Mouse (Mus musculus) adrenal gland, postnatal 36 days (tissue): Measurements from ENCODE around the gene Chst15. TPM values are rescaled to one million over a fixed set of nuclear protein-coding genes. Genes with fewer than 3 reads are reported as not detected.
A peak's percentile ranks its signal among the peaks of the same experiment; 100 is the strongest.

Experiments
- DNase-seq, 2 experiments: peaks; one replicate each; pipeline ENCODE4 v3.0.0; 2021; ENCODE audit warnings: mixed read lengths in 1 of 2
- total RNA-seq, 2 experiments: library from RNA; stranded (reverse); gene quantifications; 2 replicates each; pipeline ENCODE4 v1.2.3; 2021

Chst15 gene
- total RNA-seq, 2 experiments from 2014 or later: 38.9 to 58.6 TPM

GRCm38 (mm10) chr7:132303988-132304387, 13.0 kb downstream of the Chst15 start:
- DNase-seq: no peak

- peak; percentile 28 to 65 for DNase-seq
These were observed 14.4 kb downstream of the Chst15 start for GRCm38 (mm10) chr7:132302508-132303241.

- no peak for DNase-seq
These were observed 17.3 kb downstream of the Chst15 start for GRCm38 (mm10) chr7:132299661-132300210.

DNA sequence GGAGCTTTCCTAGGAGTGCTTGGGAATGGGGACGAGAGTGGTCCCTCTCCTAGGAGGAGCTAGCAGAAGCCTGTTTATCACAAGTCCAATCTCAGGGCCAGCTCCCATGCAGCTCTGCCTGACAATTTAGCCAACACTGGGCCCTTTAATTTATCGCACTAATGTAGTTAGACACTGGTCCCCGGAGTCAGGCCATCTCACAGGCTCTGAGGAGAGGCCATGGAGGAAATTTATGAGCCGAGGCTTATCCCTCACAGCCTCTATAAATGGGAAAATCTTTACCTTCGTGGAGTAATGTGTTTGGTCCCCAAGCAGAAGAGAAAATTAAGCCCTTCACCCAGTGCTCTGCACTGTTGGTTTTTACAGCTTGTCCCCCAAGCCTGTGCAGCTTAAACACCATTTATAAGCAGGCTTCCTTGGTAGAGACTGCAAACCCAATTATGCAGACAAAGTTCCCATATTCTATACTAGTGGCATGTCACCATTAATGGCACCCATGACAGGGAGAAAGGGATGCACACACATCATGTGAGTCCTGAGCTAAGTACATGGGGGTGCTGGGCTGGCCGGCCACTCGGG, 18.5 kb downstream of the Chst15 start:
- DNase-seq: no peak

DNA sequence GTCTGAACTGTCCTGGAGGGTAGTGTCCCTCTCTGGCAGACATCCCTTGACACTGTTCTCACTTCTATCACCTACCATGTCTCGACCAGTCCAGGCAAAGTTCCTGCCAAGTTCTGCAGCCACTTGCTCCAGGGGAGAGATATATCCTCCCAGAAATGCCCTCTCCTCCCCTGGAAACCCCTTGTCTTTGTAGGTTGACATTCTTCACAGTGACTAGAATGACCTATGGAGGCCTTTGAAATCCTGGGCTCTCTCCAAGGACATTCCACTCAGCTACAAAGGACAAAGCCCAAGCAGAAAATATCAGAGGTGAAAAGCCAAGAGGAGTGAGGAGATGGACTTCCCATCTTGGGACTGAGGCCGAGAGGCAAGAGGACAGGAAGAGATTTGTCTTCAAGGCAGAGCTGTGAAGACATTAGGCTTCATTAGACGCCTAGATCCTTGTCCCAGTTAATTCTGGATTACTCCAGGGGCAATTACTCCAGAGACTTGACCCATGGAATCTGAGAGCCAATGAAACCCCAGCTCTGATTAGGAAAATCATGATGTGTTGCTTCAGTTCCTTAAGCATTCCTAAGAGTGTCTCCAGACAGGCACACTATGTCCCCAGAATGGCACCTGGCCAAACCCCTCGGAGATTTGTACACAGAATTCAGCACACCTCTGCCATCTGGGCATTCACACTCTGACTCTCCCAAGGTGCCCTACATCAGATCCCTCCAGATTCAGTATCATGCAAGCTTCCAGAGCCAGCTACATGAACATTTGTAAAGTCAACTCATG, 20.2 kb downstream of the Chst15 start:
- peak; percentile 37 to 44 for DNase-seq

GRCm38 (mm10) chr7:132296132-132296531, 20.9 kb downstream of the Chst15 start:
- no peak for DNase-seq

- no peak for DNase-seq
These were observed 29.7 kb downstream of the Chst15 start for GRCm38 (mm10) chr7:132287340-132287664.

GRCm38 (mm10) chr7:132286630-132287339, 30.2 kb downstream of the Chst15 start:
- no peak for DNase-seq

DNA sequence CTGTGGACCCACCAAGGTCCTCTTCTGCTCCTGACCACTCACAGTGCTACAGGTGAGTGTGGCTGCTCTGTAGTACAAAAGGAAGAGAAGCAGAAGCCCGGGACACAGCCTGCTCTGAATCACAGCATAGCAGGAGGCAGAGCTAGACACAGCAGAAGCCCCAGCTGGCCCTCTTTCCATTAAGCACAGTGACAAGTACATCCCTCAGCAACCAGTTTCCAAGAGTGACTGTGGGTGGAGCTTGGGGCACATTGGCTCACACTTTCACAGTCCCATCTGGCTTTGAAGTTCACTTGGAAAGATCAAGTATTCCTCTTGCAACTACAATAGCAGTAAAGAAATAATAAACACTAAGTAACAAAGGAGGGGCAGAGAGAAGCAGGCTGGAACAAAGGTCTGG, 32.2 kb downstream of the Chst15 start:
- no peak for DNase-seq

- DNase-seq: no peak
These were observed 32.8 kb downstream of the Chst15 start for GRCm38 (mm10) chr7:132284048-132284737.

DNA sequence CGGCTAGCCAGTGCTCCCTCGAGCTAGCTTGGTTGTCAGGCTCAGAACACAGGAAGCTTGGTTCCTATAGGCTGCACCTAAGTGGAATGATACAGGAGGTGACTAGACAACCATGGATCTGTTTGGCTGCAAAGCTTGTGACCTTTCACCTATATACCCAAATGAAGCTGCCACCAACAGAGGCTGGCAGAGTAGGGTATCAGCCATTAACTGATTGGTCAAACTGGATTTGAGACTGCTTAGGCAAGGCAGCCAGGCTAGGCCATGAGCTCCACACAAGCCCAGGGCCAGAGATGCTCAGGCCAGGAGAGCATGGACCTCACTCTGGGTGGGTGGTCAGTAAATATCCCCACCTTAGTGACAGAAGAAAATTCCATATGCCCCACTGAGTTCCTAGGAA, 34.5 kb downstream of the Chst15 start:
- DNase-seq: no peak

GRCm38 (mm10) chr7:132282161-132282560, 34.9 kb downstream of the Chst15 start:
- no peak for DNase-seq

- no peak for DNase-seq
These were observed 35.3 kb downstream of the Chst15 start for GRCm38 (mm10) chr7:132281753-132282152.

- peak; percentile 49 for DNase-seq
These were observed 38.4 kb downstream of the Chst15 start for GRCm38 (mm10) chr7:132278658-132279057.

GRCm38 (mm10) chr7:132276287-132276686, 40.7 kb downstream of the Chst15 start:
- DNase-seq: no peak

- DNase-seq: no peak
These were observed 43.1 kb downstream of the Chst15 start for GRCm38 (mm10) chr7:132273741-132274513.

DNA sequence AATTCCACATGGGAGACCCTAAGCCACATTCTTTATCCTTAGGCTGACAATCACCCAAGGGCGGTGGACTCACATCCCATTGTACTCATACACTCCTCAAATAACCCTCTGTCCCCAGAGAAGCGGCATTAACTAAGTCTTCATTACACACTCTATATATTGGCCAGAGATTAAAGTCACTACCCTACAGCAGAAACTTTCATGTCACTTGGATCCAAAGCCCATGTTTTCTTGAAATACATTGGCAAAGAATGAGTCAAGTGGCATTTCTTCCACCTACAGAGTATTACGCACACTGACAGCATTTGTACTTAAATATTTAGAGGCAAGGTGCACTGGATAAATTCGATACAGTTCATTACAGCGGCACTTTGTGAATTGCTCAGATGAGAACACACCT, 44.0 kb downstream of the Chst15 start:
- no peak for DNase-seq

- no peak for DNase-seq
These were observed 46.7 kb downstream of the Chst15 start for GRCm38 (mm10) chr7:132270364-132270763.

- no peak for DNase-seq
These were observed 47.4 kb downstream of the Chst15 start for GRCm38 (mm10) chr7:132269661-132270060.

DNA sequence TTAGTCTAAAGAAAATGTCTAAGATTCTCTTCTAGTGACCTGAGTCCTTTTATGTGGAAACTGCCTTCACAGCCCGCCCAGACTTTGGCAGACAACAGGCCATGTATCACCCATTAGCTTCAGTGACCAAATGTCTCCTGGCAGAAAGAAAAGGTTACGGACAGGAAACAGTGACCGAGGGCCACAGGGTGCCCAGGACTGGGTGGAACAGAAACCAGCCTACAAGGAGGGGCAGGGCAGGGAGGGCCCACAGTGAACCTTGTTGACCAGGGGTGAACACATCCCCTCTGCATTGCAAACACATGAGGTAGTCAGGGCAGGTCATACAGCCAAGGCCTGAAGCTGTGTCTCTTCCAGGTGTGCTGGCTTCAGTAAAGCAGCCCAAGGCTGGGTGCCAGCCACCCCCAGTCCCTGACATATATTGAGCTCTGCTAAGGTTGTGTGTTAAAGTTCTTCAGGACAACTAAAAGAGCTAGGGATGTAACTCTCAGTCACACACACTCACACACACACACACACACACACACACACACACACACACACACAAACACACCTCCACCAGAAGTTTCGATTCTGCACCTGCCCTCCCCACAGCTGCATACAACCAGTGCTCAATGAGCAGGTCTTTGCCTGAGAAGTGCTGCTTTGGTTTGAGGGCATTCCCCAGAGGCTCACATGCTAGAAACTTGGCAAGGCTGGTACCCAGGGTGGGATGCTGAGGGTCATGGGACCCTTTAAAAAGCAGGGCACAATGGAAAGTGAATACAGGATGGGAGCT, 49.1 kb downstream of the Chst15 start:
- peak; percentile 30 to 44 for DNase-seq
